Mouse (Mus musculus): ENCODE measurements at regions not wholly inside any gene's neighbourhood (a gene's known extent, or its start where the extent isn't known, plus 50 kb on each side); places are given as distances from the start of the nearest gene placed in this dataset.
"Not testable (repeated sequence)": the region's sequence is repeated elsewhere in the genome, so short reads cannot be mapped to it uniquely, and the experiment has no call there.

DNA sequence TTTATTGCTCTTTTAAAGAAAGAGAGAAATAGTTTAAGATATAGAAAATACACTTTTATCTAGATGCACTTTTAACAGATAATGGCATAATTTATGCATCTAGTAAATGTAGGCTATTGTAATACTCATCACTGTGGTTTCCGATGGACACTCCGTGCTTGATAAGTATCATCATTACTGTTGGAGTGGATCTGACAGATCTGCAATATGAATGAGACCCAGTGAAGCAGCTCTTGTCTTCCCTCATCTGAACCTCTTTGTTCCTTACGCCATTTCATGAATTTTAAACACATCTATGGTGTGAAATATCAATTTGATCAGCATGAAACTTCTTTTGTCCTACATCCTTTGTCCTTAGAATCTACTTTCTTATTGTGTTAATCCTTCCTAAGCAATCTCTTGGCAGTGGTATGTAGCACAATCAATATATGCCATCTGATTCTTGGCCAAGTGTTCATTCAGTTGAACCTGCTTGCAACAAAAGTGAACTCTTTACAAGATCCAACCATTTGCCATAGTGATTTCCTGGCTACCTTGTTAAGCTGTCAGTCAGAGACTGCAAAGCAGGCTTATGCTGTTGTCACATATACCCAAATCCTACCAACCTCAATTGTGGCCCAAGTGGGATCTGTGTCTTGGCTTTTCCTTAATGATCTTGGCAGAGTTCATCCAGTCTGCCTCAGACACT is 452.0 kb upstream of the Dab2 start:
- DNase-seq (ENCODE audit: low read depth, low spot score) = no peak

DNA sequence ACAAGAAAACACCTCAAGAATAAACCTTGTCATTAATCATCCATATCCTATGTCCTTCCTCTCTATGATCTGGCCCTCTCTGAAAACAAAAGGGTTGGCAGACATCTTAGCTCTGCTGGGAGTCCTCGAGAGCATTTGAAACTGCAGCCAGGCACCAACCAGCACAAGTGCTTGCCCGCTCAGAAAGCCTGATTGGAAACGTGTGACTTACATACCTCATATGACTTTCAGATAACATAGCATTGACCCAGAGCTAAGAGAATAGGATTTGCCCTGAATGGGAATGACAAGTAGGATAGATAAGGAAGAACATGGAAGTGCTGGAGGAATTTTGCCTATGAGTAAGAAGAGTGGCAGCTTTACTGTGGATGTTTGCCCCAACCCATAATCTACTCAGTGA is 447.1 kb upstream of the Dab2 start:
- no peak for DNase-seq (ENCODE audit: low read depth, low spot score)

- no peak for DNase-seq (ENCODE audit: low read depth, low spot score)
Measured at GRCm38 (mm10) chr15:5869289-5869688, 430.3 kb upstream of the Dab2 start.

GRCm38 (mm10) chr15:5869866-5870265 is 429.7 kb upstream of the Dab2 start:
- peak; percentile 7 for DNase-seq (ENCODE audit: low read depth, low spot score)

DNA sequence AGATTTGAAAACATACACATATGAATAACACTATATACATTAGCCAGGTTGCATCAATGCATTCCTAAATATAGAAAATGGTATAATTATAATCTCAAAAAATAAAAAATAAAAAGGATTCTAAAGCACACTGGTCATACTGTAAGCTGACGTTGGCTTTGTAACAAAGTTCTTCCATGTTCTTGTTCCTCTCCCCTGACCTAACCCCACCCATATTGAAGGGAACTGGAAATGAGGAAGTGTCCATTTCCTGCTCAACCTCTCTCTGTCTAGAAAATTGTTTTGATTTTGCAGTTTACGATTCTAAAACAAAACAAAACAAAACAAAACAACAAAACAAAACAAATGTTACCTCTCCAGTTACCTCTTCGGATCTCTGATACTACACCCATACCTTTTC is 427.5 kb upstream of the Dab2 start:
- DNase-seq (ENCODE audit: low read depth, low spot score) = no peak

DNA sequence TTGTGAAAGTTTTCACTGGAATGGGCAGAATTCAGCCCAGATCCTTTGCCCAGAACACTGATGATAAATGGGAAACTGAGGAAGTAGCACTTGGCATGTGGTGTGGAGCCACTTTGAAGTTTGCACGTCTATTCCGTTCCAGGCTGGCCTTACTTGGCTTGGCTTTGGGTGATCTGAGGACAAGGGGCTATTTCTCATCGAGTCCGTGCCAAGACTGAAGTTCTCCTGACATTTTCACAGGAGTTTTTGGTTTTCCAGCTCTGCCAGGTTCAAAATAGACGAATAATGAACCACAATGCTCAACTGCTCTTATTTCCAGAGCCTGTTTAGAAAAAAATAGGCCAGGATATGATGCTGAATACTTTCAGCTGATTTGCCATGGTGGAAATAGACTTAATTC is 421.8 kb upstream of the Dab2 start:
- DNase-seq (ENCODE audit: low read depth, low spot score) = peak; percentile 8

DNA sequence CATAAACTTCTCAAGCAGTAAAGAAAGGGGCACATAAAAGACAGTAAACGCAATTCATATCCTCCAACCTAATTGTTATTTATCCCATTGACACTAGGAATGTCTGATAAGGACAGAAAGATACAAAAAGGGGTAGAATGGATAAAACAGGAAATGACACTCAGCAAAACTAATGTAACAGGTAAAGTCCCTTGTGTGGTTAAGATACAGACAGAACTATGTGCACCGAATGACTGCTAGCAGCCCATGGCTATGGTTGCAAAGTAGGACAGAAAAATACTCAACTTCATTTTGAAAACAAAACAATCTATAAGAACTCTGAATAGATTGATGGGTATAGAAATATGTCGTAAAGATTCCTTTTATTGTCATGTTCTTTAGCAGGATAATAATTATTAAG is 408.4 kb upstream of the Dab2 start:
- no peak for DNase-seq (ENCODE audit: low read depth, low spot score)

- no peak for DNase-seq (ENCODE audit: low read depth, low spot score)
Measured at GRCm38 (mm10) chr15:5892034-5892433, 407.6 kb upstream of the Dab2 start.

DNA sequence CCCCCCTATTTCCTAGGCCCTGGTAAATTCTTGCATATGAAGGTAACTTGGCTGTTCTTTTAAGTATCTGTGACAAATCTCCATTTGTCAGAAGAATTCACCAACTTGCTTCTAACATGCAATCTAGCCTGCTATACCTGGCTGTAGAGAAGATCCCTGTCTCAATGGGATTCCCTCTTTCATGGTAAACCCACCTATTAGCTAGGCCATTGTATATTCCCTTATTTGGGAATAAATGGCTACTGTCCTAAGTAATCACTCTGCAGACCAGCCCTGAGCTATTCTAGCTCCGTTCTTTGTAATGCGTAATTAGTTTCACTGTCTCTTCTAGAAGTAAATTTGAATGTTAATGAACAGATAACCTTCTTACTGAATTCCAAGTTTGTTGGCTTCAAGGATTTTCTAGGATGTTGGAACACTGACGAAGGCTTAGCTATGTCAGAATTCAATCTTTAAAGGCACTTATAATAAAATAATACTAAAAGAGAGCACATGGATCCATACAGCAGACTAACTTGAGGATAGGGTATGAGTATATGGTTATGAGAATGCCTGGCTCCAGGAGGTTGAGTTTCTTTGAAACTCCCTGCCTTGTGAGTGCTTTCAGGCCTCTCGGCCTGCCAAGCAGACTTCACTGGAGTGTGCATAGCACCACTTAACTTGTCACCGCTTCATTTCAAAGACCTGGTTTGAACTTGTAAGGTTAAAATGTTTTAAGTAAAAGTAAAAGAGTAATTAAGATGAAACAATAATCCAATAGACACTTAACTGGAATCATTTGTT is 403.7 kb upstream of the Dab2 start:
- not testable (repeated sequence) for DNase-seq (ENCODE audit: low read depth, low spot score)

DNA sequence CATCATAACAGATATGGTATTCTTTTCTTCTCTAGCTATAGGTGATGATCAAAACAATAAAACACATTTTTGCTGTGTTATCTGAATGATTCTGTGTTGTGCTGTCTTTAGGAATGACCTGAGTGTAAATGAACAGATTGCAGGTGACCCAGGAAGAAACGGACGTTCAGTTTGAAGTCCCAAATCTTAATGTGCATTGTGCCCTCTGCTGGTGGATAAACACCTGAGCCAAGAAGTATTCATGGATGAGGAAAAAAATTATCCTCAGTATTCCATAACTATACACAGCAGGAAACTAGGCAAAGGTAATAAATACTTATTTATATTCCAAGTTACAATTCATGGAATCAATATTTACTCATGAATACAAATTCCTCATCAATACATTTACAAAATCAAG is 384.3 kb upstream of the Dab2 start:
- peak; percentile 10 for DNase-seq (ENCODE audit: low read depth, low spot score)

DNA sequence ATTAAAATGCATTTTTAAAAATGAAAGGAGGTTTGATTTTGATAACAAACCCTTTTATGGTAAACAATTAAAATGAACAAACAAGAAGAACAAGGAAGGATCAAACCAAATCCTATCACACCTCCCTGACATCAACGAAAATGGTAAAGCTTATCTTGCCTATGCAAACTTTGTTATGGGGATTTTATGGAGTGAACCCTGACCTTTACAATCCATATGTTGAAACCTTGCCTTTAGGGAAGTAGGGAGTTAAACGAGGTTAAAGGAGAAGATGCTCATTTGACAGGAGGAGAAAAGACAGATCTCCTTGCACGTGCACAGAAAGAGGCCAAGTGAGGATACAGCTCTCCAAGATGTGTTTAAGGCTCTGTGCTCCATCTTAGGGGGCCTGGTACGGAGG is 379.5 kb upstream of the Dab2 start:
- no peak for DNase-seq (ENCODE audit: low read depth, low spot score)

GRCm38 (mm10) chr15:5927768-5928167 is 371.8 kb upstream of the Dab2 start:
- DNase-seq (ENCODE audit: low read depth, low spot score) = no peak

- no peak for DNase-seq (ENCODE audit: low read depth, low spot score)
Measured at GRCm38 (mm10) chr15:5933586-5933985, 366.0 kb upstream of the Dab2 start.

DNA sequence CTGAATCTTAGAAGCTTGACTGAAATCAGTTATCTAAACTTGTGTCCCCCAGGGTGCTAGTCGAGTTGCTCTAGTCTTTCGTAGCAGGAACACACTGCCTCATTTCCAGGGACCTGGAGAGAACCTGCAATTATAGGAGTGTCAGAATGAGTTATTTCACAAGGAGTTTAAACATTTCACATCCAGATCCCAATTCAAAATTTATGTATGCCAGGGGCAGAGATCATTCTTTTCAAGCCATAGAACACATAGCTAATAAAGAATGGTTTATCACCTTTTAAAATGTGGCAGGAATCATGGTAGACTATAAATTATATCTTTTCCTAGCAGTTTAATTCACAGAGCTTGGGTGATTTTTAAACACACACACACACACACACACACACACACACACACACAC is 358.6 kb upstream of the Dab2 start:
- no peak for DNase-seq (ENCODE audit: low read depth, low spot score)

DNA sequence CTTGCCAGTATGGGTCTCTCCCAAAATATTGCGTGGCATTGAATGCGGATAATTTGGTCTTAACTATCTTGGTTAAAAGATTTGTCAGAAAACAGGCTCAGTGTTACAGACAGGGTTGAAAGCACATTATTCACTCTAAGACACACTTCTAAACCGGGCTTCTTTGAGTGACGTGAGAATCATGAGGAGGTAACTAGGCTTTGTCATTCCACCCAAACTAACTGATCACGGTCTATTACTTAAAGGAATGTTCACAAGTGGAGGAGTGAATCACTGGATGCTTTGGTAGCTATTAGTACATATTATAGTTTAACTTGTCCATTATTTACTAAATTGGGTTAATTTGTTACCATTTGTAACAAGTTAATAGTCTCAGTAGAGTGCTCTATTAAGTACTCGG is 352.9 kb upstream of the Dab2 start:
- no peak for DNase-seq (ENCODE audit: low read depth, low spot score)

DNA sequence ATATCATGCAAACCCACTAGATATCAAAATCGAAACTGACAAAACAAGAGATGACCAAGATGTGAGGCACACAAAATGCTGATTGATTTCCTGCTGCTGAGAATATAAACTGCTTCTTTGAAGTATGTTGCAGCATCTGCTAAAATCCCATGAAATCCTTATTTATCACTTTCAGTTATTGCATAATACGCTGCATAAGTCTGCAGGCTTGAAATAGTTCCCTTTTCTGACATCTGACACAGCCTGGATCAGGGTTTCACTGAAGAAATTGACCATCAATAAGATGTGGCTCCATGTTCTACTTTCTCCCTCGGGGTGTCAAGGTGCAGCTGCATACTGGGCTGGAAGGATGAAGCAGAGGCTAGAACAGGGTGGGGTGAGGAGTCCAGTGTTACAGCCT is 348.7 kb upstream of the Dab2 start:
- DNase-seq (ENCODE audit: low read depth, low spot score) = peak; percentile 8

DNA sequence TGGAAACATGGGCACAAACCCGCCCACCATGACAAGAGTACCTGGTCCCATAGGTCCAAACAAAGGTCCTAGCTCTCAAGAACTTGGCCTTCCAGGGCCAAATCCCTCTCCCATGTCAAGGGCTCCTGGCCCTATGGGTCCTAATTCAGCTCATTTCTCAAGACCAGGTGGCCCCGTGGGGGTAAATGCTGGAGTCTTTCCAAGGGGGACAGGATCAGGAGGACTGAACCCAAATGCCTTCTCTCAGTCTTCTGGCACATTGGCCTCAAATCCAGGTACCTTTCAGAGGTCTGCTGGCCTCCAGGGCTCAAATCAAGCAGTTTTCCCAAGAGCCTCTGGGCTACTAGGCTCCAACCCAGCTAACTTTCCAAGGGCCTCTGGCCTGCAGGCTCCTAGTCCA is 347.9 kb upstream of the Dab2 start:
- DNase-seq (ENCODE audit: low read depth, low spot score) = not testable (repeated sequence)

DNA sequence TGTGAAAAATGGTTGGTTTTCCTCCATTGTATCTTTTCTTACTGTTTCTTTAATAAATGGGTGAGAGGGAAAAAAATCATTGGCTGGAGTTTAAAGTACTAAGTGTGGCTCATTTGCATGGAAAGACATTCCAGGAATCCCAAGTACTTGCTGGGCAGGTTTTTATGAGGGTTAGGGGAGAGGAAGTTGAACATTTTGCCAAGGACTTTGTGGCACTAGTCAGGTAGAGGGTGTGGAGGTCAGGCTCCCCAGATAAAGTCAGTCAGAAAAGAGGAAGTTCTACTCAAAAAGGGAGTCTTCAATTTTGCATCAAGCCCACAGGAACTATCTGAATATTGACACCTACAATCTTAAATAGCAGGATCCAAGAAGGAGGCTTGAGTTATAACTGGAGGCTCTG is 346.5 kb upstream of the Dab2 start:
- DNase-seq (ENCODE audit: low read depth, low spot score) = no peak

GRCm38 (mm10) chr15:5991351-5992065 is 308.1 kb upstream of the Dab2 start:
- no peak for DNase-seq (ENCODE audit: low read depth, low spot score)

GRCm38 (mm10) chr15:5992146-5992545 is 307.4 kb upstream of the Dab2 start:
- not testable (repeated sequence) for DNase-seq (ENCODE audit: low read depth, low spot score)

GRCm38 (mm10) chr15:6000816-6001215 is 298.8 kb upstream of the Dab2 start:
- DNase-seq (ENCODE audit: low read depth, low spot score) = no peak

DNA sequence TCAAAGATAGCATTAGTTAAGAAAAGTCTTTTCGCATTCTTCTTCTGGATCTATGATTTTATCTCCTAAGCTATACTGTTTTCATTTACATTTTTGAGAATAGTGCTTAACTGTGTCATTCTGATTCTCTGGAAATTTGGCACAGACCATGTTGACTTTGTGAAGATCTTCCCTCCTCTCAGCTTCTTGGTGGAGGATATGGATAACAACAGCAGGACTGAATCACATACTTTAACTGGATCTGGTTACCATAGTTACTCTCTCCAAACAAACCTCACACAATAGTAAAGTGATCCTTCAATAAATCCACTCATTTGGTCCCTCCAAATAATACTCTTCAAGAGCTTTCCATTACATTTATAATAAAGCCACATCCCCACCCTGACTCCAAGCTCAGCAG is 298.2 kb upstream of the Dab2 start:
- DNase-seq (ENCODE audit: low read depth, low spot score) = no peak

GRCm38 (mm10) chr15:6014982-6015381 is 284.6 kb upstream of the Dab2 start:
- DNase-seq (ENCODE audit: low read depth, low spot score) = no peak

Measured in skeletal muscle tissue, adult 2 months (tissue).